Mouse (Mus musculus) lung, embryonic 15.5 days (tissue): ENCODE measurements around the gene Ctrl. TPM values are rescaled to one million over a fixed set of nuclear protein-coding genes. Genes with fewer than 3 reads are reported as not detected.
"Not testable (repeated sequence)": the region's sequence is repeated elsewhere in the genome, so short reads cannot be mapped to it uniquely, and the experiment has no call there.

Source experiments
- ATAC-seq: fragments of 200-750 bp; cut with Nextera tagmentation; 2 replicates; pipeline ENCODE4 v1.8.0; 2017; ENCODE audit warnings: moderate number of reproducible peaks, borderline replicate concordance; ENCODE audit not compliant: low FRiP score, low TSS enrichment; ENCODE audit errors: extremely low read depth
- H3K27ac ChIP-seq: fragments of 300-500 bp; sonication (generic); 2 replicates; pipeline ENCODE4 v1.5.1; 2015; ENCODE audit warnings: moderate library complexity, mild to moderate bottlenecking, inconsistent platforms
- H3K27me3 ChIP-seq: fragments of 300-500 bp; sonication (generic); 2 replicates; pipeline ENCODE4 v1.6.1; 2015; ENCODE audit warnings: inconsistent platforms
- H3K36me3 ChIP-seq: fragments of 300-500 bp; sonication (generic); 2 replicates; pipeline ENCODE4 v1.6.1; 2015; ENCODE audit warnings: inconsistent platforms
- H3K4me1 ChIP-seq: fragments of 300-500 bp; sonication (generic); 2 replicates; pipeline ENCODE4 v1.6.1; 2015; ENCODE audit warnings: inconsistent platforms
- H3K4me2 ChIP-seq: fragments of 300-500 bp; sonication (generic); 2 replicates; pipeline ENCODE4 v1.6.1; 2015; ENCODE audit warnings: inconsistent platforms, mild to moderate bottlenecking, moderate library complexity
- H3K4me3 ChIP-seq: fragments of 300-500 bp; sonication (generic); 2 replicates; pipeline ENCODE4 v1.5.1; 2015; ENCODE audit warnings: mild to moderate bottlenecking, inconsistent platforms
- H3K9ac ChIP-seq: fragments of 300-500 bp; sonication (generic); 2 replicates; pipeline ENCODE4 v1.6.1; 2015; ENCODE audit warnings: inconsistent platforms
- H3K9me3 ChIP-seq: fragments of 300-500 bp; sonication (generic); 2 replicates; pipeline ENCODE4 v1.6.1; 2016; ENCODE audit warnings: inconsistent platforms
- WGBS: fragments of 180-500 bp; shearing (Covaris S2); methylation state at CpG from one replicate; pipeline ENCODE4 v1.1.7; 2015; 5-methylcytosine and 5-hydroxymethylcytosine counted together
- polyA plus RNA-seq: library from polyadenylated mRNA; unstranded; fragments of >200 nt; fragmentation: Nextera tagmentation; extraction: Ambion mirVana; gene quantifications from 2 replicates; pipeline ENCODE4 v1.2.1, GENCODE M21; 2015

Gene Ctrl
- 0.86 and 1.0 TPM in 2 replicates for polyA plus RNA-seq

DNA sequence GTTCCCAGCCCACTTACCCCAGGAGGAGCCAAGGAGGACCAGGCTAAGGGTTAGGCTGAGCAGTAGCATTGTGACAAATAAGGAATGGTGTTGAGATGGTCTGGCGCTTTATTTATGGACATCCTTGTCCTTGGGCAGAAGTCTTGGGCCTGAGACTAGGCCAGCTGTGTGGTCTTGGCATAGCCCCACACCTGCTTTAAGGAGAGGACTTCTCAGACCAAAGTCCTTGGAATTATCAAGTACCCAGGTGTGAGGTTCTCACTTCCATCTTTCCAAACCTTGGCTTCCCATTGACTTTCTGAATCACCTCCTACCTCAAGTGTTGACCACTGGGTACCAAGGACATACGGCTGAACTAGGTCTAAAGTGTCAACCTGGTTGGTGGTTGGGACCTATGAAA is at the start of gene Ctrl:
Gene Ctrl, minus strand, starts transcription at position 101 of the 400 bp plus-strand sequence.
- Histone ChIP-seq H3K9ac (no peak within 1 kb of the TSS), H3K4me2 (no peak within 1 kb of the TSS), H3K4me1 (peaks cover 16% of the 10 kb centered on the region), H3K27me3 (no peaks in the 10 kb centered on the region), H3K4me3 (no peak within 1 kb of the TSS), H3K27ac (no peak within 1 kb of the TSS), H3K36me3 (peaks cover 9% of the 10 kb centered on the region), H3K9me3 (no peaks in the 10 kb centered on the region)
- no peak for ATAC-seq
- 86% methylated on average over 2 of the region's 2 CpGs for WGBS

- not testable (repeated sequence) for ATAC-seq, H3K9me3 ChIP-seq, H3K27me3 ChIP-seq, H3K4me3 ChIP-seq, H3K4me2 ChIP-seq, H3K27ac ChIP-seq, H3K36me3 ChIP-seq, H3K4me1 ChIP-seq, H3K9ac ChIP-seq
- 77% methylated on average over 11 of the region's 11 CpGs for WGBS
These were observed 49.7 kb upstream of the Ctrl start for GRCm38 (mm10) chr8:105983406-105983805.

- Histone ChIP-seq H3K27ac (no peak overlapping the region), H3K4me2 (no peak overlapping the region), H3K9ac (no peak overlapping the region), H3K4me3 (no peak overlapping the region), H3K36me3 (no peaks in the 10 kb centered on the region), H3K27me3 (no peaks in the 10 kb centered on the region), H3K9me3 (no peaks in the 10 kb centered on the region), H3K4me1 (0 out of 2 replicates have a peak, but pooled peaks cover under 1% of the 10 kb centered on the region)
- ATAC-seq: no peak
- WGBS: 94% methylated on average over 1 of the region's 1 CpGs
These were observed 47.5 kb upstream of the Ctrl start for GRCm38 (mm10) chr8:105981146-105981545.

DNA sequence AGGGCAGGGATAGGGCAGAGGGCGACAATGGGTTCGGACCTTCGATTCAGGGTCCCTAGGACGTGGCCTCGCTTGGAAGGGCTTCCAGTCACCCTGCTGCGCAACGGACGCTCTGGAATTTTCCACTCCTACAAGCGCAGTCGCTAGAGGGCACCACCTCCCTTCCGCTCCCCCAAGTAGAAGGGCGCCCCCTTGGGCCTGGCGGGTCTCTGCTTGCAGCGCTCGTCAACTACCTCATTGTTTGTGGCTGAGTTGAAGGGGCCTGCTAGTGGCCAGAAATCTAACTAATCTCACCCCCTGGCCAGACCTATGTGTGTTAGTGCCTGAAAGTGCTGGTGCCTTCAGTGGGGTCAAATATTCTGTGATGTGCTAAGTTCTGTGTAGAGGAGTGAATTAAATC is 45.7 kb upstream of the Ctrl start, which contains the start of gene Dpep3:
Gene Dpep3, minus strand, starts transcription at position 105 of the 400 bp plus-strand sequence.
- no peaks in the 10 kb centered on the region for H3K36me3 ChIP-seq
- no peak for ATAC-seq
- WGBS: 91% methylated on average over 15 of the region's 15 CpGs
- H3K9me3 ChIP-seq: no peaks in the 10 kb centered on the region
- H3K27ac ChIP-seq: no peak within 1 kb of the TSS
- no peaks in the 10 kb centered on the region for H3K27me3 ChIP-seq
- H3K4me3 ChIP-seq: no peak within 1 kb of the TSS
- H3K4me2 ChIP-seq: no peak within 1 kb of the TSS
- no peaks in the 10 kb centered on the region for H3K4me1 ChIP-seq
- no peak within 1 kb of the TSS for H3K9ac ChIP-seq

GRCm38 (mm10) chr8:105975363-105975762 is 41.7 kb upstream of the Ctrl start:
- Histone ChIP-seq H3K4me3 (no peak overlapping the region), H3K4me2 (no peak overlapping the region), H3K9me3 (no peaks in the 10 kb centered on the region), H3K27me3 (no peaks in the 10 kb centered on the region), H3K27ac (no peak overlapping the region), H3K9ac (no peak overlapping the region), H3K36me3 (no peaks in the 10 kb centered on the region), H3K4me1 (no peaks in the 10 kb centered on the region)
- ATAC-seq: no peak
- 64% methylated on average over 7 of the region's 7 CpGs for WGBS

DNA sequence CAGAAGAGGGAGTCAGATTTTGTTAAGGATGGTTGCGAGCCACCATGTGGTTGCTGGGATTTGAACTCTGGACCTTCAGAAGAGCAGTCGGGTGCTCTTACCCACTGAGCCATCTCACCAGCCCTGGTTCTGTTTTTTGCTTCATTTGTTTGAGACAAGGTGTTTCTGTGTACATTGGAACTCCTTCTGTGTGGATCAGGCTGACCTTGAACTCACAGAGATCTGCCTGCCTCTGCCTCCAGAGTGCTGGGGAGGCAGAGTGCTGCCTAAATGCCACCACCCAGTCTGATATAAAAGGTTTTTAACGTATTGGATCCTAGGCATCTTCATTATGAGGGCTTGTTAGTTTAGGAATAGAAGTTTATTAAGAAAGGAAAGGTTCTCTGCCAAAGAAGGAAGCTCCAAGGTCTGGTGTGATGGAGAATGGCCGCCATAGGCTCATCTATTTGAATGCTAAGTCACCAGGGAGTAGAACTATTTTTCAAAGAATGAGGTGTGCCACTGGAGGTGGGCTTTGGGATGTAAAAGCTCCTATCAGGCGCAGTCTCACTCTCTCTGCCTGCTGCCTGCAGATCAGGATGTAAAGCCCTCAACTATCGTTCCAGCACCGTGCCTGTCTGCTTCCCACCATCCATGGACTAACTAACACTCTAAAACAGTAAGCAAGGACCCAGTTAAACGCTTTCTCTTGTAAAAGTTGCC is 37.5 kb upstream of the Ctrl start:
- no peaks in the 10 kb centered on the region for H3K36me3 ChIP-seq
- ATAC-seq: no peak

DNA sequence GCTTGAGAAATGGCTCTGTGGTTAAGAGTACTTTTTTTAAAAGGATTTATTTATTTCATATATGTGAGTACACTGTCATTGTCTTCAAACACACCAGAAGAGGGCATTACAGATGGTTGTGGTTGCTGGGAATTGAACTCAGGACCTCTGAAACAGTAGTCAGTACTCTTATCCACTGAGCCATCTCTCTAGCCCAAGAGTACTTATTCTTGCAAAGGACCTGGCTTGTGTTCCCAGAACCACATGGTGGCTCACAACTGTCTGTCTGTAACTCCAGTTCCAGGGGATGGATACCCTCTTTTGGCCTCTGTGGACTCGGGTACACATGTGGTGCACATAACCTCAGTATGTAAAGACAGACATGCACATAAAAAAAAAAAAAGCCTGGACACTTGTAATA is 35.7 kb upstream of the Ctrl start:
- H3K27me3 ChIP-seq: no peaks in the 10 kb centered on the region
- H3K9ac ChIP-seq: no peak overlapping the region
- no peaks in the 10 kb centered on the region for H3K36me3 ChIP-seq
- no peak for ATAC-seq
- 75% methylated on average over 1 of the region's 1 CpGs for WGBS
- H3K27ac ChIP-seq: no peak overlapping the region
- no peaks in the 10 kb centered on the region for H3K9me3 ChIP-seq
- peaks cover 21% of the 10 kb centered on the region for H3K4me1 ChIP-seq
- H3K4me2 ChIP-seq: no peak overlapping the region
- no peak overlapping the region for H3K4me3 ChIP-seq

More for the DNA sequence above, 37.5 kb upstream of the Ctrl start:
- Histone ChIP-seq H3K27me3 (no peaks in the 10 kb centered on the region), H3K9ac (no peak overlapping the region), H3K4me1 (peaks cover 11% of the 10 kb centered on the region), H3K4me3 (no peak overlapping the region), H3K27ac (no peak overlapping the region), H3K4me2 (no peak overlapping the region), H3K9me3 (no peaks in the 10 kb centered on the region)
- 70% methylated on average over 8 of the region's 8 CpGs for WGBS

DNA sequence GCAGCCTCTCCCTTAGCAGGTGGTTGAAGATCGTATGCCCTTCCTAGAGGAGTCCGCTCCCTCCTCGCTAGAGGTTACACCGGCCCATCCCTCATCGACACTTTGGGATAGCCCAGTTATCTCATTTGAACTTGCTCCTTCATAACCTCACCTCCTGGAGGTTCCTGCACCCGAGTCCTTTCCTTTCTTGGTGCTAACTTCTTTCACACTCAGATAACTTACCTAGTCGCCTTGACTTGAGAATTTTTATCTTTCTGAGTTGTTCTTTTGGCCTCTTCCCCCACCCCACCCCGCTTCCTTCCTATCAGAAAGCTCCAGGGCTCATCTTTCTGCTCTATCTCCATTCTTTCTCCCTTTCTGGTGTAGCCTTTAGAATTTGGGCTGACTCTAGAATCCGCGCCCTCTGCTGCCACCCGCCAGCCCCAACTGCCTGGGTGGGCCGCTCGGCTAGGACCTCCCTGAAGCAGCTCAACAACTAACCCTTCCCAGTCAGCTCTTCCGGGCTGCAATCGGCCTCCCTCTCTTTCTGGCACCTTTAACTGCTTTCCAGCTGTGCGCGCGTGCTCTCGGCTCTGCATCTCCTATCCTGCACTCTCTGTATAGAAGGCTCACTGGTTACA is 33.1 kb upstream of the Ctrl start:
- no peak overlapping the region for H3K9ac ChIP-seq
- 0 out of 2 replicates have a peak, but pooled peaks cover 3% of the 10 kb centered on the region for H3K36me3 ChIP-seq

GRCm38 (mm10) chr8:105965905-105966341 is 32.3 kb upstream of the Ctrl start, which contains the start of gene Slc12a4:
Slc12a4 (minus strand) TSS chr8:105966097.
- peak within 1 kb of the TSS; percentile 96 for H3K4me3 ChIP-seq
- peak within 1 kb of the TSS; percentile 94 for H3K27ac ChIP-seq
- H3K4me2 ChIP-seq: peak within 1 kb of the TSS; percentile 71
- no peaks in the 10 kb centered on the region for H3K9me3 ChIP-seq
- ATAC-seq: peak; percentile 91
- 1% methylated on average over 43 of the region's 47 CpGs for WGBS
- H3K9ac ChIP-seq: peak within 1 kb of the TSS; percentile 93
- peaks cover 32% of the 10 kb centered on the region for H3K4me1 ChIP-seq
- H3K27me3 ChIP-seq: no peaks in the 10 kb centered on the region
- H3K36me3 ChIP-seq: 0 out of 2 replicates have a peak, but pooled peaks cover 3% of the 10 kb centered on the region

More for the DNA sequence above, 33.1 kb upstream of the Ctrl start:
- Histone ChIP-seq H3K9me3 (no peaks in the 10 kb centered on the region), H3K4me2 (peak overlapping the region; percentile 71), H3K27me3 (no peaks in the 10 kb centered on the region), H3K27ac (peak overlapping the region; percentile 94), H3K4me3 (peak overlapping the region; percentile 96), H3K4me1 (peaks cover 29% of the 10 kb centered on the region)
- peak; percentile 68 for ATAC-seq
- WGBS: 7% methylated on average over 19 of the region's 19 CpGs

- peak overlapping the region; percentile 93 for H3K9ac ChIP-seq
- H3K4me3 ChIP-seq: peak overlapping the region; percentile 96
- peaks cover 32% of the 10 kb centered on the region for H3K4me1 ChIP-seq
- peak overlapping the region; percentile 94 for H3K27ac ChIP-seq
- peak; percentile 75 for ATAC-seq
- WGBS: under 1% methylated on average over 40 of the region's 40 CpGs
- 0 out of 2 replicates have a peak, but pooled peaks cover 3% of the 10 kb centered on the region for H3K36me3 ChIP-seq
- H3K4me2 ChIP-seq: peak overlapping the region; percentile 71
- no peaks in the 10 kb centered on the region for H3K9me3 ChIP-seq
- no peaks in the 10 kb centered on the region for H3K27me3 ChIP-seq
These were observed 31.7 kb upstream of the Ctrl start for GRCm38 (mm10) chr8:105965266-105965904.

GRCm38 (mm10) chr8:105964506-105965265 is 31.0 kb upstream of the Ctrl start:
- H3K4me1 ChIP-seq: peaks cover 32% of the 10 kb centered on the region
- H3K9me3 ChIP-seq: no peaks in the 10 kb centered on the region
- ATAC-seq: no peak
- peak overlapping the region; percentile 71 for H3K4me2 ChIP-seq
- WGBS: 42% methylated on average over 12 of the region's 12 CpGs
- no peak overlapping the region for H3K27ac ChIP-seq
- H3K36me3 ChIP-seq: 0 out of 2 replicates have a peak, but pooled peaks cover 6% of the 10 kb centered on the region
- H3K9ac ChIP-seq: peak overlapping the region; percentile 93
- H3K27me3 ChIP-seq: no peaks in the 10 kb centered on the region
- H3K4me3 ChIP-seq: peak overlapping the region; percentile 96
